Mouse (Mus musculus) layer of hippocampus, postnatal 14 days (tissue): ENCODE results near the gene Prop1. TPM values are rescaled to one million over a fixed set of nuclear protein-coding genes. Genes with fewer than 3 reads are reported as not detected.

Experiments used
- total RNA-seq, 2 experiments: library from RNA; stranded (reverse); gene quantifications; 2 replicates each; pipeline ENCODE4 v1.2.3; 2021

Prop1 gene
- total RNA-seq, 2 experiments from 2014 or later = not detected

Other genes starting within 250 kb of the Prop1 start
- gene Zfp354c, start 126.0 kb downstream of the Prop1 start, total RNA-seq = 10 to 100 TPM; 46.4 to 51.7 TPM
- gene Zfp879, start 112.2 kb downstream of the Prop1 start, total RNA-seq = 1 to 10 TPM; 3.1 to 4.4 TPM
- gene Grm6, start 103.1 kb downstream of the Prop1 start, total RNA-seq = not detected
- gene Zfp454, start 66.1 kb downstream of the Prop1 start, total RNA-seq = 1 to 10 TPM; 6.1 to 6.5 TPM
- 10 to 100 TPM; 16.4 to 18.0 TPM for gene Zfp2, start 37.6 kb downstream of the Prop1 start, total RNA-seq
- 1 to 10 TPM; 4.8 to 6.6 TPM for gene Zfp354b, start 22.1 kb downstream of the Prop1 start, total RNA-seq
- not detected for gene 4933414I15Rik, start 10.0 kb downstream of the Prop1 start, total RNA-seq
- not detected for gene Olfr1378, start 12.8 kb upstream of the Prop1 start, total RNA-seq
- gene Olfr1377, start 28.2 kb upstream of the Prop1 start, total RNA-seq = not detected
- gene Olfr51, start 49.8 kb upstream of the Prop1 start, total RNA-seq = not detected
- not detected for gene Olfr54, start 60.5 kb upstream of the Prop1 start, total RNA-seq
- not detected for gene Olfr1375, start 94.3 kb upstream of the Prop1 start, total RNA-seq
- gene Zfp354a, start 105.5 kb upstream of the Prop1 start, total RNA-seq = 1 to 10 TPM; 7.7 to 9.6 TPM